Mouse (Mus musculus) heart, postnatal 0 days (tissue): ENCODE data around the gene Paqr7. TPM values are rescaled to one million over a fixed set of nuclear protein-coding genes. Genes with fewer than 3 reads are reported as not detected.

Source experiments
- ATAC-seq: fragments of 200-750 bp; cut with Nextera tagmentation; 2 replicates; pipeline ENCODE4 v1.8.0; 2017; ENCODE audit warnings: low read depth, moderate number of reproducible peaks, moderate library complexity; ENCODE audit not compliant: insufficient read depth
- DNase-seq: peaks from one replicate; pipeline ENCODE4 v3.0.0-alpha.2; 2016; ENCODE audit warnings: low spot score
- H3K27ac ChIP-seq: fragments of 300-500 bp; sonication (generic); 2 replicates; pipeline ENCODE4 v1.5.1; 2014; ENCODE audit warnings: low read depth, mild to moderate bottlenecking
- H3K27me3 ChIP-seq: fragments of 300-500 bp; sonication (generic); 2 replicates; pipeline ENCODE4 v1.6.1; 2014; ENCODE audit warnings: low read length, mixed read lengths; ENCODE audit not compliant: control insufficient read depth, insufficient read depth
- H3K36me3 ChIP-seq: fragments of 300-500 bp; sonication (generic); replicated peaks from 2 replicates; pipeline ENCODE4 v1.6.1; 2014; ENCODE audit warnings: low read length, mixed read lengths; ENCODE audit not compliant: control insufficient read depth, insufficient read depth
- H3K4me1 ChIP-seq: fragments of 300-500 bp; sonication (generic); 2 replicates; pipeline ENCODE4 v1.6.1; 2014; ENCODE audit warnings: antibody characterized with exemption; ENCODE audit not compliant: control insufficient read depth, insufficient read depth
- H3K4me2 ChIP-seq: fragments of 300-500 bp; sonication (generic); 2 replicates; pipeline ENCODE4 v1.6.1; 2014; ENCODE audit warnings: low read depth, mild to moderate bottlenecking, low read length, moderate library complexity
- H3K4me3 ChIP-seq: fragments of 300-500 bp; sonication (generic); 2 replicates; pipeline ENCODE4 v1.5.1; 2014; ENCODE audit warnings: low read depth, low read length
- H3K9ac ChIP-seq: fragments of 300-500 bp; sonication (generic); replicated peaks from 2 replicates; pipeline ENCODE4 v1.6.1; 2014; ENCODE audit warnings: low read depth, low read length, mixed read lengths
- H3K9me3 ChIP-seq: fragments of 300-500 bp; sonication (generic); replicated peaks from 2 replicates; pipeline ENCODE4 v1.6.1; 2016; ENCODE audit warnings: low read length; ENCODE audit not compliant: control insufficient read depth
- CTCF ChIP-seq: IDR thresholded peaks from 2 replicates; pipeline ENCODE4 v1.5.1; 2016; ENCODE audit warnings: antibody characterized with exemption, control low read depth, low read depth
- EP300 ChIP-seq: IDR thresholded peaks from 2 replicates; pipeline ENCODE4 v1.6.1; 2016; ENCODE audit warnings: antibody characterized with exemption, low read depth
- WGBS: fragments of 180-500 bp; shearing (Covaris S2); extraction: QIAGEN DNeasy Blood & Tissue Kit; methylation state at CpG from one replicate; pipeline ENCODE4 v1.1.7; 2014; 5-methylcytosine and 5-hydroxymethylcytosine counted together
- polyA plus RNA-seq: library from polyadenylated mRNA; unstranded; fragments of >200 nt; fragmentation: Nextera tagmentation; extraction: Ambion mirVana; gene quantifications from 2 replicates; pipeline ENCODE4 v1.2.1, GENCODE M21; 2015
- total RNA-seq: library from RNA; depleted of rRNA; stranded (reverse); fragments of >200 nt; gene quantifications from 2 replicates; pipeline ENCODE4 v1.2.3, GENCODE M21; 2014; ENCODE audit warnings: low replicate concordance

Paqr7 gene
- total and polyA plus RNA-seq, 2 experiments from 2014 or later: 15.4 to 25.4 TPM

GRCm38 (mm10) chr4:134468578-134469266, 27.8 kb upstream of the Paqr7 start:
- Histone ChIP-seq H3K4me1 (0 out of 2 replicates have a peak, but pooled peaks cover 7% of the 10 kb centered on the region), H3K9ac (peak overlapping the region; percentile 71), H3K9me3 (no peaks in the 10 kb centered on the region), H3K4me3 (peak overlapping the region; percentile 87), H3K27ac (peak overlapping the region; percentile 80), H3K27me3 (no peaks in the 10 kb centered on the region), H3K36me3 (peaks cover 27% of the 10 kb centered on the region), H3K4me2 (peak overlapping the region; percentile 98)
- ATAC-seq: peak; percentile 89
- DNase-seq: peak; percentile 88
- WGBS: under 1% methylated on average over 65 of the region's 68 CpGs
- TF ChIP-seq CTCF (no peak), EP300 (no peak)

- ATAC-seq (no peak), DNase-seq (no peak)
- H3K4me3 ChIP-seq: peak overlapping the region; percentile 87
- peak overlapping the region; percentile 98 for H3K4me2 ChIP-seq
- no peak overlapping the region; the same call in 1 of the 2 replicates for H3K9ac ChIP-seq
- H3K27ac ChIP-seq: 0 out of 2 replicates have a peak overlapping the region, but pooled peaks have one; percentile 6
- H3K4me1 ChIP-seq: 0 out of 2 replicates have a peak, but pooled peaks cover 7% of the 10 kb centered on the region
- H3K9me3 ChIP-seq: no peaks in the 10 kb centered on the region
- H3K27me3 ChIP-seq: no peaks in the 10 kb centered on the region
- H3K36me3 ChIP-seq: peaks cover 34% of the 10 kb centered on the region
- TF ChIP-seq CTCF (no peak), EP300 (no peak)
- 8% methylated on average over 6 of the region's 6 CpGs for WGBS
These were observed 27.1 kb upstream of the Paqr7 start for GRCm38 (mm10) chr4:134469341-134469796.

- Histone ChIP-seq H3K27me3 (no peaks in the 10 kb centered on the region), H3K27ac (no peak overlapping the region), H3K4me2 (peak overlapping the region; percentile 98), H3K4me3 (peak overlapping the region; percentile 87; the same call in 1 of the 2 replicates), H3K9me3 (no peaks in the 10 kb centered on the region), H3K36me3 (peaks cover 40% of the 10 kb centered on the region), H3K4me1 (0 out of 2 replicates have a peak, but pooled peaks cover 7% of the 10 kb centered on the region), H3K9ac (no peak overlapping the region)
- TF ChIP-seq EP300 (no peak), CTCF (no peak)
- ATAC-seq (no peak), DNase-seq (no peak)
- 77% methylated on average over 3 of the region's 3 CpGs for WGBS
These were observed 26.5 kb upstream of the Paqr7 start for GRCm38 (mm10) chr4:134469985-134470384.

- Histone ChIP-seq H3K27me3 (no peaks in the 10 kb centered on the region), H3K9ac (no peak overlapping the region), H3K4me2 (no peak overlapping the region), H3K4me1 (0 out of 2 replicates have a peak, but pooled peaks cover 7% of the 10 kb centered on the region), H3K9me3 (no peaks in the 10 kb centered on the region), H3K36me3 (peaks cover 50% of the 10 kb centered on the region), H3K27ac (no peak overlapping the region), H3K4me3 (no peak overlapping the region)
- TF ChIP-seq CTCF: peak; percentile 13
- TF ChIP-seq EP300: no peak
- DNase-seq: no peak
- no peak for ATAC-seq
These were observed 25.0 kb upstream of the Paqr7 start for GRCm38 (mm10) chr4:134471469-134471868.

- WGBS: 85% methylated on average over 4 of the region's 4 CpGs
- no peak for TF ChIP-seq EP300
- no peak for TF ChIP-seq CTCF
- H3K9ac ChIP-seq: no peak overlapping the region
- no peak overlapping the region for H3K4me2 ChIP-seq
- no peak for ATAC-seq
- H3K4me3 ChIP-seq: no peak overlapping the region
- DNase-seq: no peak
- H3K9me3 ChIP-seq: no peaks in the 10 kb centered on the region
- H3K4me1 ChIP-seq: 0 out of 2 replicates have a peak, but pooled peaks cover 7% of the 10 kb centered on the region
- H3K36me3 ChIP-seq: peaks cover 50% of the 10 kb centered on the region
- H3K27me3 ChIP-seq: no peaks in the 10 kb centered on the region
- no peak overlapping the region for H3K27ac ChIP-seq
These were observed 22.7 kb upstream of the Paqr7 start for GRCm38 (mm10) chr4:134473764-134474163.
